Mouse (Mus musculus) lung, embryonic 15.5 days (tissue): ENCODE data around the gene Ptpn23. TPM values are rescaled to one million over a fixed set of nuclear protein-coding genes. Genes with fewer than 3 reads are reported as not detected.

Source experiments
- ATAC-seq: fragments of 200-750 bp; cut with Nextera tagmentation; 2 replicates; pipeline ENCODE4 v1.8.0; 2017; ENCODE audit warnings: moderate number of reproducible peaks, borderline replicate concordance; ENCODE audit not compliant: low FRiP score, low TSS enrichment; ENCODE audit errors: extremely low read depth
- H3K27ac ChIP-seq: fragments of 300-500 bp; sonication (generic); 2 replicates; pipeline ENCODE4 v1.5.1; 2015; ENCODE audit warnings: moderate library complexity, mild to moderate bottlenecking, inconsistent platforms
- H3K27me3 ChIP-seq: fragments of 300-500 bp; sonication (generic); 2 replicates; pipeline ENCODE4 v1.6.1; 2015; ENCODE audit warnings: inconsistent platforms
- H3K36me3 ChIP-seq: fragments of 300-500 bp; sonication (generic); 2 replicates; pipeline ENCODE4 v1.6.1; 2015; ENCODE audit warnings: inconsistent platforms
- H3K4me1 ChIP-seq: fragments of 300-500 bp; sonication (generic); 2 replicates; pipeline ENCODE4 v1.6.1; 2015; ENCODE audit warnings: inconsistent platforms
- H3K4me2 ChIP-seq: fragments of 300-500 bp; sonication (generic); 2 replicates; pipeline ENCODE4 v1.6.1; 2015; ENCODE audit warnings: inconsistent platforms, mild to moderate bottlenecking, moderate library complexity
- H3K4me3 ChIP-seq: fragments of 300-500 bp; sonication (generic); 2 replicates; pipeline ENCODE4 v1.5.1; 2015; ENCODE audit warnings: mild to moderate bottlenecking, inconsistent platforms
- H3K9ac ChIP-seq: fragments of 300-500 bp; sonication (generic); 2 replicates; pipeline ENCODE4 v1.6.1; 2015; ENCODE audit warnings: inconsistent platforms
- H3K9me3 ChIP-seq: fragments of 300-500 bp; sonication (generic); 2 replicates; pipeline ENCODE4 v1.6.1; 2016; ENCODE audit warnings: inconsistent platforms
- WGBS: fragments of 180-500 bp; shearing (Covaris S2); methylation state at CpG from one replicate; pipeline ENCODE4 v1.1.7; 2015; 5-methylcytosine and 5-hydroxymethylcytosine counted together
- polyA plus RNA-seq: library from polyadenylated mRNA; unstranded; fragments of >200 nt; fragmentation: Nextera tagmentation; extraction: Ambion mirVana; gene quantifications from 2 replicates; pipeline ENCODE4 v1.2.1, GENCODE M21; 2015

Gene Ptpn23
- 16.2 and 19.1 TPM in 2 replicates for polyA plus RNA-seq

DNA sequence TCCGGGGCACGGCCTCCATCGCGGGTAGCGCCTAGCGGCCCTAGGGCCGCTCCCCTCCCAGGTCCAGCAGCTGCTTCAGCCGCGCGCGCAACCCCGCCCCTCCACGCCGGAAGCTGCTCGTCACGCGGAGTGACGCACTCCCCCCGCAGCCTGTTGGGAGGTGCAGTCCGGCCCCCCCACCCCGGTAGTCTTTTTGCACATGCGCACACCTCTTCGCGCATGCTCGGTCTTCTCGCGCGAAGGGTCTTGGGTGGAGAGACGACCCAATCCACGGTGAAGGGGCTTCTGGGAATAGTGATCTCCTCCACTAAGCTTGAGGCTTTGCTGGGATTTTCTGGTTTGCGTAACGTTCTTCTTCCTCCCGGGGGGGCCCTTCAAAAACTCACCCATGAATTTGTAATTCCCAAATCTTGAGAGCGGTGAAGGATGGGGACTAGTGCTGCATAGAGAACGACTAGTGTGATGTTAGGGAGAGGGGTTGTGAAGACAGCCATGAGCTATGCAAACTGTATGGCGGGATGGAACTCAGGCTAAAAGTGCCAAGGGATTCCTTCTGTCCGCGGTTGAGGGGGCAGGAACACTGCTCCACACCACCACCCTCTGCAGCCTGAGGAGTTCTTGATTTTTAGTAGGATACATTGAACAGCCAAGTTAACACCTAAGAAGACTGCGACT, at the start of gene Ptpn23:
Gene Ptpn23, minus strand, starts transcription at position 115 of the 675 bp plus-strand sequence.
- WGBS: 1% methylated on average over 39 of the region's 39 CpGs
- peak within 1 kb of the TSS; percentile 97 for H3K4me3 ChIP-seq
- H3K27me3 ChIP-seq: no peaks in the 10 kb centered on the region
- peaks cover 20% of the 10 kb centered on the region for H3K4me1 ChIP-seq
- H3K4me2 ChIP-seq: peak within 1 kb of the TSS; percentile 89
- peak within 1 kb of the TSS; percentile 90 for H3K9ac ChIP-seq
- no peaks in the 10 kb centered on the region for H3K9me3 ChIP-seq
- H3K27ac ChIP-seq: peak within 1 kb of the TSS; percentile 79
- no peaks in the 10 kb centered on the region for H3K36me3 ChIP-seq
- ATAC-seq: peak; percentile 96

DNA sequence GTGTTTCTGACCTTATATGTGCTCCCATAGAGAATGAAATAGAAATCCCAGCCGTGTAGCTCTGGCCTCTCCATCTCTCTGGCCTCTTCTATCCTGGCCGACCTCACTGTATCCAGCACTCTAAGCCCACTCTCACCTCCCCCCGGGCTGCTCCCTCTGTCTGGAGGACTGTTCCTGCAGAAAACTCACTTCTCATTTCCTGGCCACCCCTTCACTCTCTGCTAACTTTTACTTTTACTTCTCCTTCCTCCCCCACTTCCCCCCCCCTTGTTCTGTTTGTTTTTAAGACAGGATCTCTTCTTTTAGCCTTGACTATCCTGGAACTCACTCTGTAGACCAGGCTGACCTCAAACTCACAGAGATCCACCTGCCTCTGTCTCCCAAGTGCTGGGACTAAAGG, 44.5 kb upstream of the Ptpn23 start:
- Histone ChIP-seq H3K27me3 (no peaks in the 10 kb centered on the region), H3K27ac (no peak overlapping the region), H3K4me2 (no peak overlapping the region), H3K4me3 (no peak overlapping the region), H3K9ac (no peak overlapping the region), H3K36me3 (0 out of 2 replicates have a peak, but pooled peaks cover 7% of the 10 kb centered on the region), H3K9me3 (no peaks in the 10 kb centered on the region), H3K4me1 (no peaks in the 10 kb centered on the region)
- no peak for ATAC-seq
- 64% methylated on average over 3 of the region's 3 CpGs for WGBS

DNA sequence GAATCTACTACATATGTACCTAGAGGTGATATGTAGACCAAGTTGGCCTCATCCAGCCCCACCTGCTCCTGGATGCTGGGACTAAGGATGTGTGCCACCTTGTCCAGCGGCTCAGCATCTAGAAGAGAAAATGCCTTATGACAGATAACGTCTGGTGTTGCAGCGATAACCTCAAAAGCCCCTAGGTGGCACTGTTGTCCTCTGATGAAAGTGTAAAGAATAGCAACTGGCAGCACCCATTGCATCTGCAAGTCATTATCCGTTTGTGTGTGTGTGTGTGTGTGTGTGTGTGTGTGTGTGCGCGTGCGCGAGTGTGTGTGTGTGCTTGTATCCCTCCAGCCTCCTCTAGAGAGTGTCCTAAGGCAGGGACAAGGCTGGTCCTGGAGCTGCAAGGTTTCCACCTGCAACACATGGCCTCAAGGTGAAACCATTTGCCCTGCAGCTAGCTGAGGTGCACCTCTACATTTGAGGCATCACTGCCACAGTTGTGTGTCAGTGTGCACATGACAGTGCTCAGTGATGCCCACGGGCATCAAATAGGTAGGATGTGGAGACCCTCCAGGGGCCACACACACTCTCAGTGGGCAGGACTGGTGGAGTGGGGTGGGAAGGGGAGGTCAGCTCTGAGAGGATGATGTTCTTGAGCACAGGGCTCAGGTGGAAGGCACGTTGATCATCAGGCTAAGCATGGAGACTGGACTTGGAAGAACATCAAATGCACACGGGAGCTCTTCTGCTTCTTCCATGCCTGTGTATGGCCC, 41.0 kb upstream of the Ptpn23 start:
- peak; percentile 49; the same call in 1 of the 2 replicates for ATAC-seq
- Histone ChIP-seq H3K4me3 (no peak overlapping the region), H3K27me3 (no peaks in the 10 kb centered on the region), H3K9me3 (no peaks in the 10 kb centered on the region), H3K36me3 (0 out of 2 replicates have a peak, but pooled peaks cover 7% of the 10 kb centered on the region), H3K4me1 (no peaks in the 10 kb centered on the region), H3K4me2 (no peak overlapping the region), H3K27ac (no peak overlapping the region), H3K9ac (no peak overlapping the region)
- 20% methylated on average over 11 of the region's 11 CpGs for WGBS

DNA sequence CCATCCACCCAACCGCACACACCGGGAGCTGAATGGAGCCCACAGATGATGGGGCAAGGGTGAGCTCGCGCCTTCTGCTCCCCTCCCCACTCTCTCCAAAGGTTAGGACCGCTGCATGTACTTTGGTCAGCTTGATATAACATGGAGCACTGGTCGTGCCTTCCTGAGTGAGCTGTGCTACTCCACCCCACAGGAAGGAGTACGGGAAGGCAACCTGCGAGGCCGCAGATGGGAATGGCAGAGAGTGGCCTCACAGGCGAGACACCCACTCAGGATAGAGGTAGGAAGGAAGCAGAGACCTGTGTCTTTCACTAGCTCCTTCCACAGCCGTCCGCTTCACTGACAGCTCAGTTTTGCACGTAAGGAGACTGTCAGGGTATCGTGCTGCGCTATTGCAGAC, 40.3 kb upstream of the Ptpn23 start:
- ATAC-seq: no peak
- Histone ChIP-seq H3K4me3 (no peak overlapping the region), H3K9ac (no peak overlapping the region), H3K4me2 (no peak overlapping the region), H3K4me1 (no peaks in the 10 kb centered on the region), H3K27ac (no peak overlapping the region), H3K36me3 (0 out of 2 replicates have a peak, but pooled peaks cover 7% of the 10 kb centered on the region), H3K9me3 (no peaks in the 10 kb centered on the region), H3K27me3 (no peaks in the 10 kb centered on the region)
- WGBS: 79% methylated on average over 15 of the region's 15 CpGs

DNA sequence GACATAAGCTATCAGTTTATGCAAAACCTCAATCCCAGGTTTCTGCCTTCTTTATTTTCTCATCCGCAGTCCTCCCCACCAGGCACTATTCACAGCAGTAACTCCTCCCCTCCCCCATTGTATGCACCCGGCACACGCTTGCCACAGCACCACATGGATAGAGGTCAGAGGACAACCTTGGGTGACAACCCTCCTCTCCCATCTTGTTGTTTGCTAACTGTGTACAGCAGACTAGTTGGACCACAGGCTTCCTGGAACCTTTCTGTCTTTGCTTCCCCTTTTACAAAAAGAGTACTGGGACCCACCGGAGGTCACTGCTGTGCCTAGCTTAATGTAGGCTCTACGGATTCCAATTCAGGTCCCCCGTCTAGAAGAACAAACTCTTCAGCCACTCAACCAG, 32.5 kb upstream of the Ptpn23 start:
- Histone ChIP-seq H3K36me3 (0 out of 2 replicates have a peak, but pooled peaks cover 7% of the 10 kb centered on the region), H3K4me2 (no peak overlapping the region), H3K4me1 (no peaks in the 10 kb centered on the region), H3K9me3 (no peaks in the 10 kb centered on the region), H3K9ac (no peak overlapping the region), H3K4me3 (no peak overlapping the region), H3K27ac (no peak overlapping the region), H3K27me3 (no peaks in the 10 kb centered on the region)
- 80% methylated on average over 6 of the region's 6 CpGs for WGBS
- ATAC-seq: no peak

DNA sequence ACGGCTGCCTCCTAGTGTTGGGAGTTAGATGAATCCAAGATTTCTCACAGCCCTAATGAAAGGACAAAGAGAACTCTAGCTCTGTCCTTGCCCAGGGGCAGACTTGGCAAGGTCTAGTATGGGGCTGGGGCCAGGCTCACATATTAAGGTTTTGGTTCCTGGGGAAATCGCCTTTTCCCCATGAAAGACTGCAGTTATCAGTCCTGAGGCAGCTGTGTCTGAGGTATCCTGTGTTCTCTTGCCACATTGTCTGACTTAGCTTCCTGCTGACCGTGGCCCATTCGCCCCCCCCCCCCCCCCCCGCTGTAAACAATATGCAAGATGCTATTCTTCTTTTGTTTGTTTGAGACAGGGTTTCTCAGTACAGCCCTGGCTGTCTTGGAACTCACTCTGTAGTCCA, 32.0 kb upstream of the Ptpn23 start:
- Histone ChIP-seq H3K36me3 (0 out of 2 replicates have a peak, but pooled peaks cover 7% of the 10 kb centered on the region), H3K4me1 (no peaks in the 10 kb centered on the region), H3K4me3 (no peak overlapping the region), H3K27me3 (no peaks in the 10 kb centered on the region), H3K9ac (no peak overlapping the region), H3K9me3 (no peaks in the 10 kb centered on the region), H3K27ac (no peak overlapping the region), H3K4me2 (no peak overlapping the region)
- WGBS: 38% methylated on average over 5 of the region's 5 CpGs
- no peak for ATAC-seq

DNA sequence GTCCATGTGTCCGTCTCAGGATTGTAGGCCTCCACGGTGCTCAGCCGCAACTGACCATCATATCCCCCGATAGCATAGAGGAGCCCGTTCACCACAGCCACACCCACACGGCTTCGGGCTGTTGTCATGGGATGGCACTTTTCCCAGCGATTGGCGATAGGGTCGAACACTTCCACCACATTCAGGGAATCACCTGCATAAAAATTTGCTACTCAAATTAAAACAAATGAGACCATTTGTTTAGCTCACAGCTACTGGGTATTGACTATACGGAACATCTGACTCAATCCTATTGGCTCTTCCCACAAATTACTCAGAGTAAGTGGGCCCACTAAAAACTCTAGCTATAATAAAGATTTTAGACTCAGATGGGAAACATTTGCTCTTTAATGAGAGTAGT, 28.0 kb upstream of the Ptpn23 start:
- WGBS: 92% methylated on average over 11 of the region's 11 CpGs
- ATAC-seq: no peak

DNA sequence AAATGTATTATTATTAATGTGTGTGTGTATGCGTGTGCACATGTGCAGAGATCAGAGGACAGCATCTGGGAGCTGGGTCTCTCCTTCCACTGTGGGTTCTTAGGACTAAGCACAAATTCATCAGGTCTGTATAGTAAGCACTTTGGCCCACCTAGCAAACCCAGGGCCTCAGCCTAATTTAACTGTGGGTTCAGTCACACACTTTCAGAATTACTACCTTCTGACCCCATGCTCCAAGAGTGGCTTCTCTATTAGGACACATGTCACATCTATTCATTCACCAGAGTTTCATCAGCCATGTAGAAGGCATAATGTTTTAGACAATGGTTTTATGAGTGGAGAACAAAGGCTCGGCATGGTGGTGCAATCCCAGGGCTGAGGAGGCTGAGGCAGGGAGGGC, 25.0 kb upstream of the Ptpn23 start:
- Histone ChIP-seq H3K36me3 (peaks cover 18% of the 10 kb centered on the region; the same call in 1 of the 2 replicates), H3K27ac (no peak overlapping the region), H3K9me3 (no peaks in the 10 kb centered on the region), H3K4me2 (no peak overlapping the region), H3K4me3 (no peak overlapping the region), H3K9ac (no peak overlapping the region), H3K27me3 (no peaks in the 10 kb centered on the region), H3K4me1 (no peaks in the 10 kb centered on the region)
- 85% methylated on average over 2 of the region's 2 CpGs for WGBS
- no peak for ATAC-seq

More for the DNA sequence above, 28.0 kb upstream of the Ptpn23 start:
- Histone ChIP-seq H3K27me3 (no peaks in the 10 kb centered on the region), H3K9me3 (no peaks in the 10 kb centered on the region), H3K27ac (no peak overlapping the region), H3K4me1 (no peaks in the 10 kb centered on the region), H3K4me3 (no peak overlapping the region), H3K36me3 (peaks cover 17% of the 10 kb centered on the region; the same call in 1 of the 2 replicates), H3K9ac (no peak overlapping the region), H3K4me2 (no peak overlapping the region)

DNA sequence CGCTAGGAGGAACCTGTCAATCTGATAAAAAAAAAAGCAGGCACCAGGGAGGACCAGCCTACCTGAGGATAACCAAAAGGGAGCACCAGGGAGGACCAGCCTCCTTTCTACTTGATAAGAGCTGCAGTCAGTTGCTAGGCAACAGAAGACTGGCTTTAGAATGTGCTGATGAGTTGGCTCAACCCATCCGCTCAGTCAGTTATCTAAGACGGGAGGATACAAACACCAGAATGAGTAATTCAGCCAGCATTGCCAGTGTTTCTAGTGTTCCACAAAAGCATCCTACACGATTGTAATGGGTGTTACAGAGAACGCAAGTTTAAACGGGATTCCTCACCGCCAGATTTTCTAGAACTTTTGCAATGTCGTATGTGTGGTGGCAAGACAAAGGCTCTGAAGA, 23.2 kb upstream of the Ptpn23 start:
- Histone ChIP-seq H3K27ac (no peak overlapping the region), H3K9me3 (no peaks in the 10 kb centered on the region), H3K4me2 (no peak overlapping the region), H3K27me3 (no peaks in the 10 kb centered on the region), H3K4me3 (no peak overlapping the region), H3K9ac (no peak overlapping the region), H3K36me3 (peaks cover 18% of the 10 kb centered on the region; the same call in 1 of the 2 replicates), H3K4me1 (no peaks in the 10 kb centered on the region)
- ATAC-seq: no peak
- 77% methylated on average over 8 of the region's 8 CpGs for WGBS

DNA sequence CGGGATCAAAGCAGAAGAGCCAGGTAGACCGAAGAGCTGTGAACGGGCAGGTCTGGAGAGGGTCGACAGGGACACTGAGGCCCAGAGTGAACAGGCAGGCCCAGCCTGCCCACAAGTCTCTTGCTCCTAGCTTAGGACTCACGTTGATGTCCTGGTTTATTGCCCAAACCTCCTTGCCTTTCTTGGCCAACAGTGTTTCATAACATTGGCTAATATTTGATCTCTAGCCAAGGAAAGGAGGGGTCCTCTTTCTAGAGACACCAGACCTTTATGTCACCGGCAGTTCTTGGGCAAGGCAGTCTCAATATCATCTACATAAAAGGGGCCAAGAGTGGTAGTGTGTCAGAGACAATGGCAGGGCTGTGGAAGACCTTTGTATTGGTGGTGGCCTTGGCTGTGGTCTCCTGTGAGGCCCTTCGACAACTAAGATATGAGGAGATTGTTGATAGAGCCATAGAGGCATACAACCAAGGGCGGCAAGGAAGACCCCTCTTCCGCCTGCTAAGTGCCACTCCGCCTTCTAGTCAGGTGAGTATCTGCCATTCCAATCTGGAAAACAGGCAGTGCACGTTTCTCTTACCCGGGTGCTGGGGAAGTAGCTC, 11.6 kb upstream of the Ptpn23 start, which contains the start of gene Ngp:
Gene Ngp, plus strand, starts transcription at position 237 of the 602 bp plus-strand sequence.
- no peaks in the 10 kb centered on the region for H3K4me1 ChIP-seq
- no peaks in the 10 kb centered on the region for H3K27me3 ChIP-seq
- H3K36me3 ChIP-seq: no peaks in the 10 kb centered on the region
- no peak for ATAC-seq
- H3K4me3 ChIP-seq: no peak within 1 kb of the TSS
- WGBS: 80% methylated on average over 12 of the region's 12 CpGs
- H3K9me3 ChIP-seq: no peaks in the 10 kb centered on the region
- H3K27ac ChIP-seq: no peak within 1 kb of the TSS
- no peak within 1 kb of the TSS for H3K4me2 ChIP-seq
- H3K9ac ChIP-seq: no peak within 1 kb of the TSS

DNA sequence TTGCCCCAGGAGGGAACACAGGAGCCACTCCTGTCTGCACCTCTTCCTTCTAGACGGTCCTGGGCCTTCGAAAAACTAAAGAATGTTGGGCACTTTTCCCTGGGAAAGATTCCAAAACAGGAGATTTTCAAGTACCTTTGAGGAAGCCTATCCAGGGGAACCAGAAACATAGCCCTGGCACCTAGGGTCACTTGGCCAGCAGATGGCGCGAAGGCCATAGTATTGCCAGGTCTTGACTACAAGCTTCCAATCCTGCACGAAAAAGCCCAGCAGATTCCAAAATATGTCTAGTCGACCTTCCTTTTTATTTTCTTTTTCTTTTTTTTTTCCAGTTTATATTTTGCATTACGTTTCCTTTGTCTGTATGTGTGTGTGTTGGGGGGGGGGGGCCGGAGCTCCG, 5.8 kb upstream of the Ptpn23 start:
- no peaks in the 10 kb centered on the region for H3K36me3 ChIP-seq
- no peak overlapping the region for H3K4me2 ChIP-seq
- H3K27ac ChIP-seq: no peak overlapping the region
- H3K9ac ChIP-seq: no peak overlapping the region
- no peaks in the 10 kb centered on the region for H3K9me3 ChIP-seq
- H3K4me3 ChIP-seq: no peak overlapping the region
- peak; percentile 66 for ATAC-seq
- H3K4me1 ChIP-seq: peaks cover 10% of the 10 kb centered on the region
- 45% methylated on average over 9 of the region's 9 CpGs for WGBS
- no peaks in the 10 kb centered on the region for H3K27me3 ChIP-seq

DNA sequence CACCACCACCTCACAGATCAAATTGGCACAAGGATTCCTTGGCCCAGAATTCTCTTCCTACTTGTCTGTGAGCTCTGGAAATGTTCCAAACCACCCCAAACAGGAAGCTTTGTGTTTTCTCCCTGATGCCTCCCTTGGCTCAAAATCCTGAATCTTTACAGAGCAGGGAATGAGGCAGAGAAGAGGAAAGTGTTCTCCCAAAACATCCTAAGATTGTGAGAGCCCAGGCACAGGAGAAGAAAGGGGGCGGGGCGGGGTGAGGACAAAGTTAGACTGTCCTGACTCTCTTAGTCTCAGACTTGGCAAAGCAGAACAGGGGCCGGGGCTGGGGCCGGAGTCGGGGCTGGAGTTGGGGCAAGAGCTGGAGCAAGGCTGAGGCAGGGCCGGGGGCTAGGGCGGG, 4.9 kb upstream of the Ptpn23 start:
- peaks cover 14% of the 10 kb centered on the region for H3K4me1 ChIP-seq
- no peaks in the 10 kb centered on the region for H3K9me3 ChIP-seq
- ATAC-seq: no peak
- H3K36me3 ChIP-seq: no peaks in the 10 kb centered on the region
- H3K4me3 ChIP-seq: no peak overlapping the region
- WGBS: 54% methylated on average over 7 of the region's 7 CpGs
- H3K27me3 ChIP-seq: no peaks in the 10 kb centered on the region
- peak overlapping the region; percentile 42; the same call in 1 of the 2 replicates for H3K27ac ChIP-seq
- H3K9ac ChIP-seq: no peak overlapping the region
- H3K4me2 ChIP-seq: no peak overlapping the region
